Mouse (Mus musculus): ENCODE measurements around the gene Cfap54. TPM values are rescaled to one million over a fixed set of nuclear protein-coding genes. Genes with fewer than 3 reads are reported as not detected.

Cfap54 gene
- 1.9 and 2.8 TPM in 2 replicates for polyA plus RNA-seq (2012; rRNA removed)

DNA sequence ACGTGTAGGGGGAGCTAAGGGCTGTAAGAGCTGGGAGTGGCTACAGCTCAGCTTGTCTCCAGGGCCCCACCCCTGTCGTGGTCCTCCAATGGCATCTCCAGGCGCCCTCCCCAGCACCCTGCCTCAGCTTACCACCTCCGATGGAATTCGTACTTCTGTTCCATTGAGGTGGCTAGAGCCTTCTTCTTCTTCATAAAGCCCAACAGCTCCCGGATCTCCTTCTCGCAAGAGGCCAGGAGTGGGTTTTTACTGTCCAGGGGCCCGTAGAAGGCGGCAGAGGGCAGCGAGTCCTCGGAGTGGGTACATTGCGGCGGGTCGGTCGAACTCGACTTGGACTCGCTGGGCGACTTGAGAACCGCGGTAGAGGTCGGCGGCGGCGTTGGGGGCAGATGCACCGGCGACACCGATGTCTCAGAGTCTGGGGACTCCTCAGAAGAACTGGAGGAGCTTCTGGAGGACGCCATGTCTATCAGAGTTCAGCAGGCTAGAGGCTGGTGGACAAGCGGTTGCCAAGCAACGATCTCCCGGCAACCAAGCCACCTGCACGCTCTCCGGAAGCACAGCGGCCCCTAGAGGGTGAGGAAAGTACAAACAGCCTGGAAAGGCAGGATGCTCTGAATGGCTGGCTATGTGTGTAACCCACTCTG, at the start of gene Cfap54:
Gene Cfap54, minus strand, starts transcription at position 486 of the 647 bp plus-strand sequence.
- TF ChIP-seq POLR2A (IDR thresholded peaks at IDR 0.05; ENCODE audit: borderline replicate concordance, extremely low read depth, insufficient read depth, insufficient read length, poor library complexity, severe bottlenecking) = no peak
- peak; percentile 95 for TF ChIP-seq CTCF (IDR thresholded peaks at IDR 0.05; ENCODE audit: borderline replicate concordance, extremely low read depth, insufficient read depth, insufficient read length)
- DNase-seq (ENCODE audit: low read depth) = peak; percentile 98

DNA sequence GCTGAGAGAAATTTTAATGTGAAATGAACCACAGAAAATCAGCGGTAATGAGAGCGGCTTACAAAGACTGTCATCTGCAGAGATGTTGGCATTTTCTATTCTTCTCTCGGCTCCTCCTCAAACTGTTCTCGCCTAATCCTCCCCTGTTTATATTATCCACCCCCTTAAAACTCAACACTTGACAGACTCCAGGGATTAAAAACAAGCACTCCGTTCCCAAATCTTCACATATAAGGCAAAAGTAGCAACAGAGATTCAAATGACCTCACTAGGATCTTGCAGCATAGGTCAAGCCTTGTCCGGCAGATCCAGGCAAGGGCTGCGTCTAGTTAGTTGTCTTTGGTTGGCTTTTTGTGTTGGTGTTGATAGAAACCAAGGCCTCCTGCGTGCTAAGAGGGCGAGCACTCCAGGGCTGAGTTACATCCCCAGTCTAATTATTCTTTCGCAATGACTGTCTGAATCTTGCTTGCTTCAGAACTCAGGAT, 49.1 kb upstream of the Cfap54 start:
- TF ChIP-seq POLR2A (IDR thresholded peaks at IDR 0.05; ENCODE audit: borderline replicate concordance, extremely low read depth, insufficient read depth, insufficient read length, poor library complexity, severe bottlenecking) (no peak), CTCF (IDR thresholded peaks at IDR 0.05; ENCODE audit: borderline replicate concordance, extremely low read depth, insufficient read depth, insufficient read length) (no peak)

DNA sequence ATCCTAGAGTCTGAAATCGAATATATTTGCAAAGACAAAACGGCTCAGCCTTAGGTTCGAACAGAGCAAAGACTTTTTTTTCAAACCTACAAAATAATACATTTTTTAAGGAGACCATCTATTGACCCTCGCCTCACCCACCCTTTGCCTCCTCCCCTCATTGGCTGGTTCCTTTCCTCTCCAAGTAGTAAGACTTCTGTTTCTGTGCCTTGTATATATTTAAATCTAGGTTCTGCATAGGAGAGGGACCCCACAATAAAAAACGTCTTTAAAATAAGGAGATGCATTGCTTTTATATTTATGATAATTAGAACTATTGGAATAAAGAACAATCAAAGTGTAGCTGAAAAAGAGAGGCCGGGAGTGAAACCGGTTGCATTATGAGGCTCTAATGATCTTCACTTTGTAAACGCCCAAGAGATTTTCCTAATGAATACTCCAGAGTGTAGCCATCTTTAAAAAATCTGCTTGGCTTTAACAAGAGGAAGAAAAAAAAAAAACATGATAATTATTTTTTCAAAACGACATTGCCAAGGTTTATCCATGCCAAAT, 48.6 kb upstream of the Cfap54 start:
- no peak for DNase-seq (ENCODE audit: low read depth)
- TF ChIP-seq CTCF (IDR thresholded peaks at IDR 0.05; ENCODE audit: borderline replicate concordance, extremely low read depth, insufficient read depth, insufficient read length) (no peak), POLR2A (IDR thresholded peaks at IDR 0.05; ENCODE audit: borderline replicate concordance, extremely low read depth, insufficient read depth, insufficient read length, poor library complexity, severe bottlenecking) (no peak)

More for the DNA sequence above, 49.1 kb upstream of the Cfap54 start:
- DNase-seq (ENCODE audit: low read depth) = peak; percentile 90

DNA sequence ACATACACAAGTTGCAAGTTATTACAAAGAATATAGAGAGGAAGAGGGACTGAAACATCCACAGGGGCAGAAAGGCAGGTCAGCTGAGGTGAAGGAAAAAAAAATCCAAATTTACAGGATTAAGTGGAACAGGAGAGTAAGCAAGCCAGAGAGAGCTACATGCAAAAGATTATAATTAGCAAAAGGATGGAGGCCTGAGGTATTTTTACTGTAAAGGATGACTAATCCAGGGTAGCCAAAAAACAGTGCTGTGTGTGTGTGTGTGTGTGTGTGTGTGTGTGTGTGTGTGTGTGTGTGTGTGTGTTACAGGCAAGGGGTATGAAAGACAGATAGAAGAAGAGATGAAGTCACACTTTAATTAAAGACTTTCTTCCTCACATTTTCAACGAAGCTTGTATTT, 47.9 kb upstream of the Cfap54 start:
- DNase-seq (ENCODE audit: low read depth) = no peak
- TF ChIP-seq POLR2A (IDR thresholded peaks at IDR 0.05; ENCODE audit: borderline replicate concordance, extremely low read depth, insufficient read depth, insufficient read length, poor library complexity, severe bottlenecking) (no peak), CTCF (IDR thresholded peaks at IDR 0.05; ENCODE audit: borderline replicate concordance, extremely low read depth, insufficient read depth, insufficient read length) (no peak)

DNA sequence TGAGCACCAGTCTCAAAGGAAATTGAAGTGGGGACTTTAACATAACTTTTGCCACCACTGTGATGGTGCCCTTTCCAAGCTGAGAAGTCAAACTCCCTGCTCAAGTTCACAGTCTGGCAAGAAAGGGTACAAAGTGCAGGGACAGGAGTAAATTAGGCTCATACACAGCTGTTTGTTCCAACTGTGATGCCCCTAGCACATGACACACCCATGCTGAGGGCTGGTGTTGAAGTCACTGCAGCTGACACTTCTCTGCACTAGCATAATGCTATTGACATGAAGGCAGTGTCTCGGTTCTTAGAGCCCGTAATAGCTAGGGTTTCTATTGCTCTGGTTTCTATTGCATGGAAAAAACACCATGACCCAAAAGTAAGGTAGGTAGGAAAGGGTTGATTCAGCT, 47.1 kb upstream of the Cfap54 start:
- DNase-seq (ENCODE audit: low read depth) = no peak
- TF ChIP-seq CTCF (IDR thresholded peaks at IDR 0.05; ENCODE audit: borderline replicate concordance, extremely low read depth, insufficient read depth, insufficient read length) (no peak), POLR2A (IDR thresholded peaks at IDR 0.05; ENCODE audit: borderline replicate concordance, extremely low read depth, insufficient read depth, insufficient read length, poor library complexity, severe bottlenecking) (no peak)

DNA sequence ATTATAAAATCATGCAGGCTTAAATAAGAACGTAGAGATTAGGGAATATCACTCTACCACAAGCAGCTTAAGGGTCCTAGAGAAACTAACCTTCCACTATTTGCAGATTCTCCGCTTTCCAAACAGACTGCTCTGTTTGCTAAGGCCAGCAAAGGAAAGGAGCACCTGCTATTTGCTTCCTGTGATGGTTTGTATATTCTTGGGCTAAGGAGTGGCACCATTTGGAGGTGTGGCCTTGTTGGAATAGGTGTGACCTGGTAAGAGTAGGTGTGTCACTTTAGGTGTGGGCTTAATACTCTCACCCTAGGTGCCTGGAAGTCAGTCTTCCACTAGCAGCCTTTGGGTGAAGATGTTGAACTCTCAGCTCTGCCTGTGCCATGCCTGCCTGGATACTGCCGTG, 44.6 kb upstream of the Cfap54 start:
- no peak for DNase-seq (ENCODE audit: low read depth)
- TF ChIP-seq POLR2A (IDR thresholded peaks at IDR 0.05; ENCODE audit: borderline replicate concordance, extremely low read depth, insufficient read depth, insufficient read length, poor library complexity, severe bottlenecking) (no peak), CTCF (IDR thresholded peaks at IDR 0.05; ENCODE audit: borderline replicate concordance, extremely low read depth, insufficient read depth, insufficient read length) (no peak)

DNA sequence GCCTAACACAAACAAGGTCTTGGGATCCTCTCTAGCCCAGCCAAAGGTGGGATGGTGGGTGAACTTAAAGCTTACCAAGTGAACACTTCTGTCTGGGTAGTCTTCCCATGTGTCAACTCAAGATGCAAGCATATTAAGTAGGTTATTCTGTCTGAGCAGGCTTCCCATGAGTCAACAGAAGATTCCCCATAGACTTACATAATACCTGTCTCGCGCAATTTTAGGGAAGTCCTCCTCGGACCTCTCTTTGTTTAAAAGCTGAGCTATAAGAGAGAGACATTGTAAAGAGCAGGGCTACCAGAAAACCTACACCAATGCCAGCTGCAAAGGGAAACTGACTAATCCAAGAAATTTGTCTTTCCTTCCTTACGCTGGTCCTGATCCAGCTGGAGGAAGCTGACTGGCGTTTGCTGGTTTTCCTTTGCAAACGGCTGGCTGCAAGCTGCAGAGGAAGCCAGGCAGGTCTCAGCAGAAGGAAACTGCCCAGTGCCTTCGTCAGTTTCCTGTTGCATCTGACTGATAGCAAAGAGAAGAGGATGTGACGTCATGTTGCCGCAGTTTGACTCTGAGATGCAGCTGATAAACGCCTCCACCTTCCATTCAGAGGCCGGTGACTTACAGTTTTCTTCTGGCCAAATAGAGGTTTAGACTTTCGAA, 42.7 kb upstream of the Cfap54 start:
- TF ChIP-seq POLR2A (IDR thresholded peaks at IDR 0.05; ENCODE audit: borderline replicate concordance, extremely low read depth, insufficient read depth, insufficient read length, poor library complexity, severe bottlenecking) = no peak
- no peak for TF ChIP-seq CTCF (IDR thresholded peaks at IDR 0.05; ENCODE audit: borderline replicate concordance, extremely low read depth, insufficient read depth, insufficient read length)
- no peak for DNase-seq (ENCODE audit: low read depth)

DNA sequence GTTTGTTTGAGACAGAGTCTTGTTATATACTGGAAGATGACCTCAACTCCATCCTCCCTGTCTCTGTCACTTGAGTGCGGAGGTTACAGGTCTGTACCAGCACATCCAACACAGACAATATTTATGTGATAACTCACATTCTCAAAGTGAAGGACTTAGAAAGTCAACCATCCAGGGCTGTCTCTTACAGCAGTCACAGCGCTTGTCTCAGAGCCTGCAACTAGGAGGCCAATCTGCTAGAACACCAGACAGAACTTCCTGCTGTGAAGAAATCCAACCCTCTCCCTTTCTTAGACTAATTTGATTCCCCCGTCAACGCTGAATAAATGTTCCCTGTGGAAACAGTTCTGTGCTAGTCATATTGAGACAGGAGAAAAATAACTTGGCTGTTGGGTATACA, 41.9 kb upstream of the Cfap54 start:
- no peak for DNase-seq (ENCODE audit: low read depth)
- TF ChIP-seq CTCF (IDR thresholded peaks at IDR 0.05; ENCODE audit: borderline replicate concordance, extremely low read depth, insufficient read depth, insufficient read length) (no peak), POLR2A (IDR thresholded peaks at IDR 0.05; ENCODE audit: borderline replicate concordance, extremely low read depth, insufficient read depth, insufficient read length, poor library complexity, severe bottlenecking) (no peak)

DNA sequence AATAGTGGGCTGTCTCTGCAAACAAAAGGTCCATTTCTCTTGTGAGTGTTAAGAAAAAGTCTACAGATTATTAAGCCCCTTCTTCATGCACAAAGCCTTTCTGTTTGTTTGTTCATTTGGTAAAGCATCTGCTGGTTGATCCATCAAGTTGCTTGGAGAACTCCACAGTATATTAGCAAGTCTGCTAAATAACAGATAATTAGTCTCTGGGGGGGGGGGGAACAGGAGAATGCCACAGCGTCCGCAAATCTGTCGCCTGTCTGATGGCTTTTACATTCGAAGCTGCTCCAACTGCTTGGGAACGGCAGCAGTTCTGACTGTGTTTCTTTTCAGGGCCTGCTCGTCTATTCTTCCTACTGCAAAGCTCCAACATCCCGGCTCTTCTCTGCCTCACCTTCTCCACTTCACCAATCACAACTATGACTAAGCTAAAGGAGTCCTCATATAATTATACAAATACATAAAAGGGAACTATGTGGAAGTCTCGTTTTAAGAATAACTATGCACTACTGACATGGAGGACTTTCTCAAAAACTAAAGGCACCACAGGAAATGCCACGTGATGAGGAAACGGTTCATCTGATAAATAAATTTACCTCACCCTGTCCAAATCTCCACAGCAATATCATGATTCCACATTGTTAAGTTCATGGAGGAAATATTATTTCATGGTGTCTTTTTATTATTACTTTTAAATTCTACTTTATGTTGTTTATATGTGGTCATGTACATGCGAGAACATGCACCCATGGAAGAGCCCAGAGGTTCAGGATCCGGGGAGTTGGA, 41.2 kb upstream of the Cfap54 start:
- DNase-seq (ENCODE audit: low read depth) = peak; percentile 84
- no peak for TF ChIP-seq CTCF (IDR thresholded peaks at IDR 0.05; ENCODE audit: borderline replicate concordance, extremely low read depth, insufficient read depth, insufficient read length)
- TF ChIP-seq POLR2A (IDR thresholded peaks at IDR 0.05; ENCODE audit: borderline replicate concordance, extremely low read depth, insufficient read depth, insufficient read length, poor library complexity, severe bottlenecking) = no peak

DNA sequence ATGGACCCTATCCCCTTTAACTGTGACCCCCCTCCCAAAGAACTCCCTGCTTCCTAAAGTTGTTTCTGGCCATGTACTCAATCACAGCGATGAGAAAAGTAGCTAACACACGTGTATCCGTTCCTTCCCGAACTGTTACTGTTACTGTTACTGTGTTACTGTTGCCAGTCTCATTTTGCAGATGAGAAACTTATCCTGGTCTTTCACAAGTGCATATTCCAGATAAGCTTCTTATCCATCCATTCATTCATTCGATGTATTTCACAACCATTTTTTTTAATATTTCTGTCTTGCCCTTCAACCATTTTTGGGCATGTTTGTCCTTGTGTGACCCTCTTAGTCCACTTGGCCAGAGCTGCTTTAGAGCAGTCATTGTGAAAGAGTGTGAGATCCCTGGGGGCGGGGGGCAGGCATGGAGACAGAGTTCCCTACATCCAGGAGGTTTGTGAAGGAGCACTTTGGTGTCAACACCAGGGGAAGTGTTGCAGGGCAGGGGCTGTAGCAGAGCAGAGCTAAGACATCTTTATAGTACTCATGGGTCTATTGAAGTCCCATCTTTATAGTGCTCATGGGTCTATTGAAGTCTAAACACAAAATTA, 39.9 kb upstream of the Cfap54 start:
- no peak for DNase-seq (ENCODE audit: low read depth)
- TF ChIP-seq CTCF (IDR thresholded peaks at IDR 0.05; ENCODE audit: borderline replicate concordance, extremely low read depth, insufficient read depth, insufficient read length) (no peak), POLR2A (IDR thresholded peaks at IDR 0.05; ENCODE audit: borderline replicate concordance, extremely low read depth, insufficient read depth, insufficient read length, poor library complexity, severe bottlenecking) (no peak)

DNA sequence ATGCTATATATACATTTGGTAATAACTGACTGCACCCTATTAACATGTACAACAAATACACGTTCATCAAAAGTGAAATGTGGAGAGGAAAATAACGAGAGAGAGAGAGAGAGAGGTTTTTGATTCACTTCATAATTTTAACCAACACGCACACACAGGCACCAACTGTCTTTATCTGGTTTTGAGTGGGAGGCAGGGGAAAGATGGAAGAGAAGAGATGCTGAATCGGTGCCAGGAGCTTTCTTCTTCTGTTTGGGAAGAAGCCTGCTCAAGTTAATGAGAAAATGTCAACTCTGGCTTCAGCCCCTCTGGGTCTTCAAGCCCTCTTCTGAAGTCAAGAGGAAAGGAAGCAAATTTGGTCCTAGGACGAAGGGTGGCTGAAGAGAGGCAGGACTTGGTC, 38.4 kb upstream of the Cfap54 start:
- TF ChIP-seq POLR2A (IDR thresholded peaks at IDR 0.05; ENCODE audit: borderline replicate concordance, extremely low read depth, insufficient read depth, insufficient read length, poor library complexity, severe bottlenecking) (no peak), CTCF (IDR thresholded peaks at IDR 0.05; ENCODE audit: borderline replicate concordance, extremely low read depth, insufficient read depth, insufficient read length) (no peak)
- peak; percentile 53 for DNase-seq (ENCODE audit: low read depth)

All from brain, embryonic 14.5 days (tissue).